Comparison of ENCODE assay signal across 8 mouse cellular contexts in the genomic region with DNA sequence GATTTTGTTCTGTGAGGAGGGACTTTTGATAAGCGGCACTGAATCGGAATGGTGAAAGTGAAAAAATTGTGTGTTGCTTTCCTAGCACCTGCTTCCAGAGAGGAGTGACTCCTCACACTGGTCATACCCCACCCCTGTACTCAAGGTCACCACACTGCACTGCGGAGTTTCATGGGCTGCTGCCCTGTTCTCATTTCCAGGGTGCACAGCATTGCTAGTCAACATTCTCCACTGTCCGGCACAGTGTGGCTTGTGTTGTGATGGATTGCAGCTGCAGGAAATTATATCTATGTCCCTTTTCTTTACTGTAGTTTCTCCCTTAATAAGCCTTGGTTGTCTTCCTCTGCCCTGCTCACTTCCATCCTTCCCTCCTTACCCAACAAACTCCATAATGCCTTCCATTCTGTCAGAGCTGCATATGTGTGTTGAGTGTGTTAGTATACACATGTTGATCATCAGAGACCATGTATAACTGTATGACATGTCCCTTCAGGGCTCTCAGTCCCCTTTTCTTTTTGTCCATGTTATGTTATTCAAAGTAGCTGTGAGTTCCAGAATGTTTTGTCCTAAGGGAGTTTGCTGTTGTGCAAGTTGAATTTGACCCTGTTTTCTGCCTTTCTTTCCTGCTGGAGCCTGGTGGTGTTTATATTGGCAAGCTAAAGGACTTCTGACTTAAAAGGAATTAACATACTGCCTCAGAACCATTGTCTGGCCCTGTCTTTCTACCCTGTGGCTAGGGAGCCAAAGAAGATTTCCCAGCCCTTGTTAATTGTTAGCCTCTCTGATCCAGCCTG. TPM values are rescaled to one million over a fixed set of nuclear protein-coding genes. Genes with fewer than 3 reads are reported as not detected.
A peak's percentile ranks its signal among the peaks of the same experiment; 100 is the strongest.
DNase-seq lines count a peak whose midpoint lies in the region; ATAC-seq lines count a peak whose summit lies in the region.

No protein-coding gene starts in this region.

- peaks cover 25% of the 10 kb centered on the region for H3K4me1 ChIP-seq in embryonic facial prominence, embryonic 13.5 days
- peaks cover 31% of the 10 kb centered on the region for H3K4me1 ChIP-seq in midbrain, embryonic 10.5 days

- no peak overlapping the region for H3K4me2 ChIP-seq in embryonic facial prominence, embryonic 13.5 days

- peak overlapping the region; percentile 48 for H3K27ac ChIP-seq in embryonic facial prominence, embryonic 13.5 days
- H3K27ac ChIP-seq in midbrain, embryonic 10.5 days (replicated peaks): peak overlapping the region; percentile 65

- no peaks in the 10 kb centered on the region for H3K27me3 ChIP-seq in embryonic facial prominence, embryonic 13.5 days
- H3K27me3 ChIP-seq in midbrain, embryonic 10.5 days (ENCODE audit: low read depth, poor library complexity, severe bottlenecking): no peaks in the 10 kb centered on the region

- 70% methylated on average over 4 of the region's 4 CpGs for WGBS in embryonic facial prominence, embryonic 13.5 days
- 88% methylated on average over 4 of the region's 4 CpGs for WGBS in midbrain, embryonic 10.5 days

- no peak overlapping the region for H3K4me3 ChIP-seq in embryonic facial prominence, embryonic 13.5 days
- H3K4me3 ChIP-seq in midbrain, embryonic 10.5 days: no peak overlapping the region

- no peak for ATAC-seq in embryonic facial prominence, embryonic 13.5 days (ENCODE audit: insufficient number of reproducible peaks, insufficient read depth, low FRiP score, low TSS enrichment, low read depth)

- H3K9ac ChIP-seq in embryonic facial prominence, embryonic 13.5 days: no peak overlapping the region

- no peaks in the 10 kb centered on the region for H3K9me3 ChIP-seq in embryonic facial prominence, embryonic 13.5 days
- H3K9me3 ChIP-seq in midbrain, embryonic 10.5 days (replicated peaks): no peaks in the 10 kb centered on the region

- no peaks in the 10 kb centered on the region for H3K36me3 ChIP-seq in embryonic facial prominence, embryonic 13.5 days
- H3K36me3 ChIP-seq in midbrain, embryonic 10.5 days: no peaks in the 10 kb centered on the region

- DNase-seq in gastrocnemius, adult 18-20 months (ENCODE audit: low spot score): peak; percentile 43
- no peak for DNase-seq in gastrocnemius, adult 8-10 months (ENCODE audit: low spot score in 2 of 2)
- peak; percentile 59 for DNase-seq in kidney, adult 11 months
- DNase-seq in midbrain, embryonic 10.5 days (ENCODE audit: low spot score): no peak
- DNase-seq in right cerebral cortex, postnatal 25 days: no peak
- no peak for DNase-seq in embryo, embryonic 10 days (ENCODE audit: low spot score)
- no peak for DNase-seq in cerebellum, postnatal 4 days (ENCODE audit: low spot score in 2 of 2)

RNA-seq across cellular contexts. Expression of gene Susd6, which starts 53.5 kb away (rescaled TPM):
- 10 to 100 TPM; 39.3 to 43.9 TPM for total RNA-seq in gastrocnemius, adult 18-20 months (2021)
- total RNA-seq in gastrocnemius, adult 8-10 months (2022): 10 to 100 TPM; 39.3 to 51.9 (median 44.3) TPM
- polyA plus RNA-seq in embryonic facial prominence, embryonic 13.5 days (2015; fragmentation: Nextera tagmentation; extraction: Ambion mirVana): 16.0 and 16.1 TPM in 2 replicates
- 13.9 and 16.6 TPM in 2 replicates for polyA plus RNA-seq in midbrain, embryonic 10.5 days (2016; fragmentation: Nextera tagmentation; extraction: Ambion mirVana)

Comparison
In these comparisons a context has a peak if more than half of its experiments do, and no peak if none do; other contexts are left out.
1. DNase-seq: peak in gastrocnemius, adult 18-20 months (single experiment) and kidney, adult 11 months (single experiment); none in gastrocnemius, adult 8-10 months (0 of 2), midbrain, embryonic 10.5 days (single experiment), right cerebral cortex, postnatal 25 days (single experiment), embryo, embryonic 10 days (single experiment) and cerebellum, postnatal 4 days (0 of 2).